Mouse (Mus musculus) CH12.LX (cell line): ENCODE measurements at regions not wholly inside any gene's neighbourhood (a gene's known extent, or its start where the extent isn't known, plus 50 kb on each side); places are given as distances from the start of the nearest gene placed in this dataset.

Experiments
- DNase-seq: peaks from one replicate; pipeline ENCODE4 v3.0.0-alpha.2; 2013; ENCODE audit errors: extremely low read depth
- H3K27ac ChIP-seq: 2 replicates; pipeline ENCODE4 v1.5.1; 2012; ENCODE audit warnings: low read depth, mild to moderate bottlenecking, control low read depth, moderate library complexity; ENCODE audit not compliant: insufficient read depth
- H3K27me3 ChIP-seq: replicated peaks from 2 replicates; pipeline ENCODE3; 2012; ENCODE audit warnings: inconsistent platforms
- H3K36me3 ChIP-seq, 2 experiments: replicated peaks in 1 of 2; 2 replicates each; pipeline versions ENCODE3 to v1.6.1; 2012; ENCODE audit warnings: inconsistent platforms in 1 of 2, low read length in 1 of 2, mild to moderate bottlenecking in 1 of 2, mixed read lengths in 1 of 2, moderate library complexity in 1 of 2; ENCODE audit not compliant: control insufficient read depth in 1 of 2, insufficient read depth in 1 of 2
- H3K4me1 ChIP-seq, 2 experiments: 2 replicates each; pipeline ENCODE4 v1.6.1; 2012; ENCODE audit warnings: inconsistent platforms in 1 of 2, moderate library complexity in 1 of 2; ENCODE audit not compliant: insufficient read depth in 2 of 2, control insufficient read depth in 1 of 2
- H3K4me2 ChIP-seq: 2 replicates; pipeline ENCODE4 v1.6.1; 2012; ENCODE audit warnings: low read depth, mild to moderate bottlenecking, control low read depth; ENCODE audit not compliant: poor library complexity, insufficient read depth, severe bottlenecking
- H3K4me3 ChIP-seq, 3 experiments: fragments of 150-350 bp in 1 of 3; sonication (generic) in 1 of 3; replicated peaks in 1 of 3; 2 replicates each; pipeline versions ENCODE3 to v1.5.1; 2011 to 2012; ENCODE audit warnings: low read depth in 2 of 3, low read length in 2 of 3, mild to moderate bottlenecking in 2 of 3, moderate library complexity in 2 of 3, control low read depth in 1 of 3, improper control_type of control experiment in 1 of 3, inconsistent platforms in 1 of 3, mixed read lengths in 1 of 3; ENCODE audit not compliant: poor library complexity in 1 of 3
- H3K79me2 ChIP-seq: replicated peaks from 2 replicates; pipeline ENCODE4 v1.6.1; 2012; ENCODE audit warnings: mild to moderate bottlenecking, moderate library complexity; ENCODE audit not compliant: control insufficient read depth, poor library complexity, insufficient read depth, severe bottlenecking; ENCODE audit errors: extremely low read depth
- H3K9ac ChIP-seq: 2 replicates; pipeline ENCODE4 v1.6.1; 2012; ENCODE audit warnings: low read depth, mild to moderate bottlenecking, control low read depth, moderate library complexity; ENCODE audit not compliant: insufficient read depth
- H3K9me3 ChIP-seq: replicated peaks from 2 replicates; pipeline ENCODE3; 2012; ENCODE audit warnings: low read length, inconsistent platforms, mixed read lengths
- IRF4 ChIP-seq: IDR thresholded peaks from 2 replicates; pipeline ENCODE4 v1.6.1; 2014; ENCODE audit warnings: low read depth, mild to moderate bottlenecking, inconsistent platforms, low read length, improper control_type of control experiment
- POLR2AphosphoS2 ChIP-seq: IDR thresholded peaks from 2 replicates; pipeline ENCODE4 v1.6.1; 2011; ENCODE audit warnings: low read depth, low read length, improper control_type of control experiment
- SMC3 ChIP-seq: IDR thresholded peaks from 2 replicates; pipeline ENCODE4 v1.6.1; 2011; ENCODE audit warnings: low read depth, low read length, improper control_type of control experiment
- TCF12 ChIP-seq: IDR thresholded peaks from 2 replicates; pipeline ENCODE4 v1.6.1; 2014; ENCODE audit warnings: low read depth, mild to moderate bottlenecking, inconsistent platforms, low read length, improper control_type of control experiment
- ZC3H11A ChIP-seq: IDR thresholded peaks from 2 replicates; pipeline ENCODE4 v1.6.1; 2012; ENCODE audit warnings: low read depth, mild to moderate bottlenecking, inconsistent platforms, low read length, improper control_type of control experiment
- ZKSCAN1 ChIP-seq: IDR thresholded peaks from 2 replicates; pipeline ENCODE4 v1.6.1; 2012; ENCODE audit warnings: low read depth, inconsistent platforms, low read length, improper control_type of control experiment, borderline replicate concordance
- dilution Hi-C: fragments of 300-500 bp; cut with MboI; formaldehyde crosslinking; loops from 2 replicates; pipeline ENCODE4 v1.14.3; 2020; ENCODE audit warnings: low sequenced_read_pairs; ENCODE audit not compliant: extremely low pct_unique_long_range_greater_than_20kb, extremely low pct_ligation_motif_present
- in situ Hi-C: fragments of 300-500 bp; cut with MboI; formaldehyde crosslinking; loops from 3 replicates; pipeline ENCODE4 v1.14.3; 2019; ENCODE audit warnings: low sequenced_read_pairs, low pct_ligation_motif_present, low pct_unique_long_range_greater_than_20kb, mixed read lengths

GRCm38 (mm10) chr5:150901661-150902060 is 50.7 kb upstream of the Kl start:
- H3K27me3 ChIP-seq: no peaks in the 10 kb centered on the region
- in situ Hi-C loops (no loop called here), dilution Hi-C loops (no loop called here)
- TF ChIP-seq SMC3 (no peak), IRF4 (no peak), ZC3H11A (no peak), TCF12 (no peak), POLR2AphosphoS2 (no peak), ZKSCAN1 (no peak)
- H3K4me1 ChIP-seq: peaks cover 0 to 4% of the 10 kb centered on the region in 2 experiments; a peak in 1 of 4 replicates
- DNase-seq: no peak
- H3K4me3 ChIP-seq: no peak overlapping the region
- no peak overlapping the region for H3K27ac ChIP-seq
- no peak overlapping the region for H3K4me2 ChIP-seq
- no peaks in the 10 kb centered on the region for H3K36me3 ChIP-seq
- H3K9me3 ChIP-seq: no peaks in the 10 kb centered on the region
- H3K9ac ChIP-seq: no peak overlapping the region
- H3K79me2 ChIP-seq: no peaks in the 10 kb centered on the region
